Mouse (Mus musculus) heart, postnatal 0 days (tissue): ENCODE results near the gene Sema6c.

Source experiments
- CTCF ChIP-seq: IDR thresholded peaks from 2 replicates; pipeline ENCODE4 v1.5.1; 2016; ENCODE audit warnings: antibody characterized with exemption, control low read depth, low read depth
- EP300 ChIP-seq: IDR thresholded peaks from 2 replicates; pipeline ENCODE4 v1.6.1; 2016; ENCODE audit warnings: antibody characterized with exemption, low read depth

- TF ChIP-seq CTCF (no peak), EP300 (no peak)
These were observed 50.3 kb downstream of the Sema6c start for GRCm38 (mm10) chr3:95210585-95210984.
